In genomic region chr19:24897006-24897895, GRCm38 (mm10) we compare ENCODE assay signal across 8 mouse cellular contexts. TPM values are rescaled to one million over a fixed set of nuclear protein-coding genes. Genes with fewer than 3 reads are reported as not detected.
DNase-seq lines count a peak whose midpoint lies in the region; ATAC-seq lines count a peak whose summit lies in the region.

No protein-coding gene starts in this region.

- ATAC-seq in lung, embryonic 16.5 days (ENCODE audit: low read depth): 0 out of 2 replicates have a peak, but pooled peaks have one; percentile 26
- no peak for ATAC-seq in stomach, embryonic 14.5 days (ENCODE audit: insufficient number of reproducible peaks, insufficient read depth, low FRiP score, low read depth)
- no peak for ATAC-seq in megakaryocyte progenitor cell, adult 5-6 weeks (replicated peaks; ENCODE audit: poor library complexity)

- no peak for DNase-seq in lung, adult 18-20 months
- DNase-seq in forebrain, embryonic 10.5 days (ENCODE audit: extremely low spot score, low spot score): peak; percentile 45
- peak; percentile 40 for DNase-seq in limb, embryonic 10.5 days (ENCODE audit: low spot score)
- no peak for DNase-seq in frontal cortex, postnatal 10 days (ENCODE audit: low spot score in 2 of 2)
- no peak for DNase-seq in spleen, adult 18-20 months

- H3K9me3 ChIP-seq in lung, embryonic 16.5 days (ENCODE audit: control insufficient read depth, low read length): no peaks in the 10 kb centered on the region
- H3K9me3 ChIP-seq in forebrain, embryonic 10.5 days: no peaks in the 10 kb centered on the region
- H3K9me3 ChIP-seq in limb, embryonic 10.5 days (replicated peaks): no peaks in the 10 kb centered on the region
- H3K9me3 ChIP-seq in stomach, embryonic 14.5 days (ENCODE audit: control insufficient read depth, low read depth, low read length): no peaks in the 10 kb centered on the region

- H3K27me3 ChIP-seq in lung, embryonic 16.5 days (ENCODE audit: control insufficient read depth, insufficient read depth, low read depth, low read length): peaks cover 65% of the 10 kb centered on the region
- peaks cover 86% of the 10 kb centered on the region for H3K27me3 ChIP-seq in forebrain, embryonic 10.5 days (ENCODE audit: poor library complexity, severe bottlenecking)
- peaks cover 79% of the 10 kb centered on the region for H3K27me3 ChIP-seq in limb, embryonic 10.5 days (ENCODE audit: low read depth, poor library complexity, severe bottlenecking)
- H3K27me3 ChIP-seq in stomach, embryonic 14.5 days (ENCODE audit: control insufficient read depth, insufficient read depth, low read length): peaks cover 42% of the 10 kb centered on the region

- peak overlapping the region; percentile 31 for H3K4me3 ChIP-seq in lung, embryonic 16.5 days (ENCODE audit: low read length)
- H3K4me3 ChIP-seq in forebrain, embryonic 10.5 days: peak overlapping the region; percentile 33
- H3K4me3 ChIP-seq in limb, embryonic 10.5 days: peak overlapping the region; percentile 36
- peak overlapping the region; percentile 18 for H3K4me3 ChIP-seq in stomach, embryonic 14.5 days (ENCODE audit: low read depth, low read length)

- H3K4me1 ChIP-seq in lung, embryonic 16.5 days (replicated peaks; ENCODE audit: control insufficient read depth, insufficient read depth, low read length): peaks cover 16% of the 10 kb centered on the region
- H3K4me1 ChIP-seq in forebrain, embryonic 10.5 days: peaks cover 36% of the 10 kb centered on the region
- H3K4me1 ChIP-seq in limb, embryonic 10.5 days: peaks cover 31% of the 10 kb centered on the region
- H3K4me1 ChIP-seq in stomach, embryonic 14.5 days (ENCODE audit: control insufficient read depth, insufficient read depth, low read length): peaks cover 11% of the 10 kb centered on the region

- H3K36me3 ChIP-seq in lung, embryonic 16.5 days (ENCODE audit: control insufficient read depth, insufficient read depth, low read length): no peaks in the 10 kb centered on the region
- H3K36me3 ChIP-seq in forebrain, embryonic 10.5 days (replicated peaks): no peaks in the 10 kb centered on the region
- no peaks in the 10 kb centered on the region for H3K36me3 ChIP-seq in limb, embryonic 10.5 days
- no peaks in the 10 kb centered on the region for H3K36me3 ChIP-seq in stomach, embryonic 14.5 days (ENCODE audit: control insufficient read depth, insufficient read depth, low read length)

- peak overlapping the region; percentile 37 for H3K4me2 ChIP-seq in lung, embryonic 16.5 days (ENCODE audit: low read depth, low read length)
- peak overlapping the region; percentile 25 for H3K4me2 ChIP-seq in stomach, embryonic 14.5 days (replicated peaks; ENCODE audit: low read depth, low read length)

- H3K27ac ChIP-seq in lung, embryonic 16.5 days (ENCODE audit: low read length): no peak overlapping the region
- H3K27ac ChIP-seq in forebrain, embryonic 10.5 days: no peak overlapping the region
- no peak overlapping the region for H3K27ac ChIP-seq in limb, embryonic 10.5 days
- H3K27ac ChIP-seq in stomach, embryonic 14.5 days (ENCODE audit: low read length): no peak overlapping the region

- H3K9ac ChIP-seq in lung, embryonic 16.5 days (ENCODE audit: low read length): no peak overlapping the region
- no peak overlapping the region for H3K9ac ChIP-seq in stomach, embryonic 14.5 days (replicated peaks; ENCODE audit: low read depth, low read length)

- under 1% methylated on average over 57 of the region's 57 CpGs for WGBS in lung, embryonic 16.5 days
- WGBS in forebrain, embryonic 10.5 days: 2% methylated on average over 57 of the region's 57 CpGs
- 2% methylated on average over 57 of the region's 57 CpGs for WGBS in limb, embryonic 10.5 days
- 1% methylated on average over 57 of the region's 57 CpGs for WGBS in stomach, embryonic 14.5 days

RNA-seq across cellular contexts. Expression of gene Foxd4, which starts 3.7 kb away (rescaled TPM):
- polyA plus RNA-seq in lung, embryonic 16.5 days (2015; fragmentation: Nextera tagmentation; extraction: Ambion mirVana): not detected in 2 replicates
- polyA plus RNA-seq in forebrain, embryonic 10.5 days (2016; fragmentation: Nextera tagmentation; extraction: Ambion mirVana): not detected in 2 replicates
- polyA plus RNA-seq in limb, embryonic 10.5 days (2016; fragmentation: Nextera tagmentation; extraction: Ambion mirVana): not detected in 2 replicates
- not detected in 2 replicates for polyA plus RNA-seq in stomach, embryonic 14.5 days (2014; fragmentation: Nextera tagmentation; extraction: Ambion mirVana)
- total RNA-seq in megakaryocyte progenitor cell, adult 5-6 weeks (2015): 0.17 TPM in 1 of 2 replicates, not detected in the other
- not detected in 2 replicates for total RNA-seq in megakaryocyte progenitor cell, adult 5-6 weeks (2017)

RNA-seq across cellular contexts. Expression of gene Gm10053, which starts 21.8 kb away (rescaled TPM):
- 175 and 190 TPM in 2 replicates for polyA plus RNA-seq in lung, embryonic 16.5 days (2015; fragmentation: Nextera tagmentation; extraction: Ambion mirVana)
- 313 and 336 TPM in 2 replicates for polyA plus RNA-seq in forebrain, embryonic 10.5 days (2016; fragmentation: Nextera tagmentation; extraction: Ambion mirVana)
- 304 and 360 TPM in 2 replicates for polyA plus RNA-seq in limb, embryonic 10.5 days (2016; fragmentation: Nextera tagmentation; extraction: Ambion mirVana)
- 206 and 216 TPM in 2 replicates for polyA plus RNA-seq in stomach, embryonic 14.5 days (2014; fragmentation: Nextera tagmentation; extraction: Ambion mirVana)
- total RNA-seq in megakaryocyte progenitor cell, adult 5-6 weeks (2015): 297 and 299 TPM in 2 replicates
- 181 and 246 TPM in 2 replicates for total RNA-seq in megakaryocyte progenitor cell, adult 5-6 weeks (2017)

RNA-seq across cellular contexts. Expression of gene Pgm5, which starts 35.6 kb away (rescaled TPM):
- 2.5 and 2.9 TPM in 2 replicates for polyA plus RNA-seq in lung, embryonic 16.5 days (2015; fragmentation: Nextera tagmentation; extraction: Ambion mirVana)
- 0.11 and 0.28 TPM in 2 replicates for polyA plus RNA-seq in forebrain, embryonic 10.5 days (2016; fragmentation: Nextera tagmentation; extraction: Ambion mirVana)
- polyA plus RNA-seq in limb, embryonic 10.5 days (2016; fragmentation: Nextera tagmentation; extraction: Ambion mirVana): 0.20 and 0.54 TPM in 2 replicates
- polyA plus RNA-seq in stomach, embryonic 14.5 days (2014; fragmentation: Nextera tagmentation; extraction: Ambion mirVana): 16.8 and 20.3 TPM in 2 replicates
- not detected in 2 replicates for total RNA-seq in megakaryocyte progenitor cell, adult 5-6 weeks (2015)
- not detected in 2 replicates for total RNA-seq in megakaryocyte progenitor cell, adult 5-6 weeks (2017)

Comparison
In these comparisons a context has a peak if more than half of its experiments do, and no peak if none do; other contexts are left out.
1. DNase-seq: peak in forebrain, embryonic 10.5 days (single experiment) and limb, embryonic 10.5 days (single experiment); none in lung, adult 18-20 months (0 of 2), frontal cortex, postnatal 10 days (0 of 2) and spleen, adult 18-20 months (0 of 2).
2. Peak in every context shown above with its lines, with median percentiles within 50 percentile points of each other: H3K4me3 ChIP-seq.